Mouse (Mus musculus): ENCODE measurements at regions not wholly inside any gene's neighbourhood (a gene's known extent, or its start where the extent isn't known, plus 50 kb on each side); places are given as distances from the start of the nearest gene placed in this dataset.

DNA sequence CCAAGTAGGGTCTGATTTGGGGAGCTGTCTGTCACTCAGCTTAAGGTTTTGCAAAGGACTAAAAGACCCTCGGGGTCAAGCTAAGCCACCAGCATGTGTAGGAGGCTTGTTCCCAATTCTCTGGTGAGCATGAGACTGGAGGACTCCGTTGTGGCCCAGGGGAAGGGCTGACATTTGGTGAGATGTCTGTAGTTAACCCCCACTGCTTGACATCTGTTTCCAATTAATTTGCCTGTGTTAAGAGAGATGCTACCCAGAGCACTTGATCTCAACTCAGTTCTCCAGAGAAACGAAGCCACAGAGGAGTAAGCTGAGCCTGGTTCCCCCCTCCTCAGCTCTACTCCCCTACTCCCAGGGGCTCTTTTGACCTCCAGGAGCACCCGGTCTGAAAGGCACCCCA is 100.2 kb upstream of the Top1 start:
- H3K4me1 ChIP-seq (ENCODE audit: control insufficient read depth, insufficient read depth, low read length) = peaks cover 11% of the 10 kb centered on the region
- no peak overlapping the region for H3K27ac ChIP-seq (replicated peaks; ENCODE audit: low read depth, low read length)
- ATAC-seq (ENCODE audit: insufficient number of reproducible peaks, low FRiP score, low TSS enrichment, low read depth) (peak; percentile 47; the same call in 1 of the 2 replicates), DNase-seq (ENCODE audit: low spot score) (peak; percentile 44)
- H3K9me3 ChIP-seq (ENCODE audit: control insufficient read depth, low read length) = no peaks in the 10 kb centered on the region
- H3K27me3 ChIP-seq (ENCODE audit: control insufficient read depth, insufficient read depth, low read length) = no peaks in the 10 kb centered on the region
- no peak overlapping the region for H3K4me2 ChIP-seq (ENCODE audit: low read depth, severe bottlenecking)
- WGBS = 4% methylated on average over 4 of the region's 4 CpGs
- no peak overlapping the region for H3K4me3 ChIP-seq (ENCODE audit: low read depth, low read length)
- no peak overlapping the region for H3K9ac ChIP-seq (ENCODE audit: low read length)
- no peaks in the 10 kb centered on the region for H3K36me3 ChIP-seq (ENCODE audit: control insufficient read depth, insufficient read depth, low read length)

DNA sequence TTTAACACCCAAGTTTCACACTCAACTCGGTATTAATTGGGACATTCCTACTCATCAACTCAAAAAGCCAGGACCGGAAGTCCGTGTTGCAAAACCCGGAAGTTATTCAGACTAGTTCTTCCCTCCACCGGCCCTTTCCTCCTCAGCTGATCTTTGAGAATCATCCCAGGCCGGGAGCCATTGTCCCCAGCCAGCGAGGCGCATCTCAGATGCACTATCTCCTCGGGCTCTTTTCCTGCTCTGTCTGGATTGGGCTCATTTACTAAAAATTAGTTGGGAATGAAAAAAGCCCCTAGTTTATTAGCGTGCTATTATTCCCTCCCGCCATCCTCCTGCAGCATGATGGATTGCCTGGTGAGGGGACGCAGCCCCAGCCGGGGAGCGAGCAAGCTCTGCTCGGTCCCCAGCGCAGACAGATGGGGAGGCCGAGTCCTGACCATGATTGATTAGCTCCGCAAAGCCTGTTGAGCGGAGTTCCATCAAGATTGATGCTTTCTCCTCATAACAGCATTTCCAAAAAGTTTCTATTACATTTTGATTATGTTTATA is 93.5 kb upstream of the Top1 start:
- Histone ChIP-seq H3K36me3 (ENCODE audit: control insufficient read depth, insufficient read depth, low read length) (no peaks in the 10 kb centered on the region), H3K4me2 (ENCODE audit: low read depth, severe bottlenecking) (no peak overlapping the region), H3K9ac (ENCODE audit: low read length) (no peak overlapping the region), H3K27ac (replicated peaks; ENCODE audit: low read depth, low read length) (no peak overlapping the region), H3K4me3 (ENCODE audit: low read depth, low read length) (no peak overlapping the region), H3K4me1 (ENCODE audit: control insufficient read depth, insufficient read depth, low read length) (no peaks in the 10 kb centered on the region), H3K9me3 (ENCODE audit: control insufficient read depth, low read length) (no peaks in the 10 kb centered on the region), H3K27me3 (ENCODE audit: control insufficient read depth, insufficient read depth, low read length) (no peaks in the 10 kb centered on the region)
- WGBS = 52% methylated on average over 19 of the region's 19 CpGs
- DNase-seq (ENCODE audit: low spot score) (no peak), ATAC-seq (ENCODE audit: insufficient number of reproducible peaks, low FRiP score, low TSS enrichment, low read depth) (no peak)

DNA sequence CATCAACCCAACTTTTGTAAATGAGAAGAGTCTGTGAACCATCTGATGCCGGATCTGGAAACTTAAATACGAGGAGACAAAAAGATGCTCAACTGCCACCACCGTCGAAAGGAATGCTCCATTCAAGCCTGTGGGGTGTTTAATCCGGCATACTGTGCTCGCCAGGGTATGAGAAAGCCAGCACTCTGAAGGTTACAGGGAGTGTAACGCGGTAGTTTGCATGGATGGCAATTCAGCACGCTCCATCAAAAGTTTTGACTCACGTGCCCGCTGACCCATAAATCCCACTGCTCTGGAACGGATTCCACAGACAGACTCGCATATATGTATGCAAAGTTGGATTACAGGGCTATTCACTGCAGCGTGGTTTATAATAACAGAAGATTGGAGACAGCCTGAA is 84.0 kb upstream of the Top1 start:
- WGBS = 78% methylated on average over 14 of the region's 14 CpGs

DNA sequence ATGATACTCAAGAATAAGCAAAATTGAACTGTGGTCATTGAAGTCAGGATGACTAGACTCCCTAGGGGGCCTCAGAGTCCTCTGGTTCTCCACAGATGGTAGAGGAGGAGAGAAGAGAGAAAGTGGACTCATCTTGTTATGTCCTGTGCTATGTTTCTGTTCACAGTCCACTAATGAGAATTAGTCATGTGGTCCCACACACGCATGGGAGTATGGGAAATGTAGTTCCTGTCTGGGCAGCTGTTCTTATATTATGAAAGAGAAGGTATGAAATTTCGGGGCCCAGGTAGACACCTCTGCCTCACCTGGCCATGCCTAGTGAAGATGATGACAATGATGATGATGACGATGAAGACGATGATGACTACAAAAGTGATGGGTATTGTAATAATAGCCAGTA is 77.9 kb upstream of the Top1 start:
- WGBS = 94% methylated on average over 4 of the region's 4 CpGs
- Histone ChIP-seq H3K27ac (replicated peaks; ENCODE audit: low read depth, low read length) (no peak overlapping the region), H3K36me3 (ENCODE audit: control insufficient read depth, insufficient read depth, low read length) (no peaks in the 10 kb centered on the region), H3K27me3 (ENCODE audit: control insufficient read depth, insufficient read depth, low read length) (no peaks in the 10 kb centered on the region), H3K4me1 (ENCODE audit: control insufficient read depth, insufficient read depth, low read length) (no peaks in the 10 kb centered on the region), H3K9ac (ENCODE audit: low read length) (no peak overlapping the region), H3K4me3 (ENCODE audit: low read depth, low read length) (no peak overlapping the region), H3K4me2 (ENCODE audit: low read depth, severe bottlenecking) (no peak overlapping the region), H3K9me3 (ENCODE audit: control insufficient read depth, low read length) (no peaks in the 10 kb centered on the region)
- DNase-seq (ENCODE audit: low spot score) = no peak
- ATAC-seq (ENCODE audit: insufficient number of reproducible peaks, low FRiP score, low TSS enrichment, low read depth) = no peak

More for the DNA sequence above, 84.0 kb upstream of the Top1 start:
- DNase-seq (ENCODE audit: low spot score) (no peak), ATAC-seq (ENCODE audit: insufficient number of reproducible peaks, low FRiP score, low TSS enrichment, low read depth) (no peak)
- H3K36me3 ChIP-seq (ENCODE audit: control insufficient read depth, insufficient read depth, low read length) = no peaks in the 10 kb centered on the region
- no peaks in the 10 kb centered on the region for H3K27me3 ChIP-seq (ENCODE audit: control insufficient read depth, insufficient read depth, low read length)
- H3K4me2 ChIP-seq (ENCODE audit: low read depth, severe bottlenecking) = no peak overlapping the region
- H3K4me1 ChIP-seq (ENCODE audit: control insufficient read depth, insufficient read depth, low read length) = no peaks in the 10 kb centered on the region
- no peaks in the 10 kb centered on the region for H3K9me3 ChIP-seq (ENCODE audit: control insufficient read depth, low read length)
- H3K27ac ChIP-seq (replicated peaks; ENCODE audit: low read depth, low read length) = no peak overlapping the region
- H3K9ac ChIP-seq (ENCODE audit: low read length) = no peak overlapping the region
- H3K4me3 ChIP-seq (ENCODE audit: low read depth, low read length) = no peak overlapping the region

DNA sequence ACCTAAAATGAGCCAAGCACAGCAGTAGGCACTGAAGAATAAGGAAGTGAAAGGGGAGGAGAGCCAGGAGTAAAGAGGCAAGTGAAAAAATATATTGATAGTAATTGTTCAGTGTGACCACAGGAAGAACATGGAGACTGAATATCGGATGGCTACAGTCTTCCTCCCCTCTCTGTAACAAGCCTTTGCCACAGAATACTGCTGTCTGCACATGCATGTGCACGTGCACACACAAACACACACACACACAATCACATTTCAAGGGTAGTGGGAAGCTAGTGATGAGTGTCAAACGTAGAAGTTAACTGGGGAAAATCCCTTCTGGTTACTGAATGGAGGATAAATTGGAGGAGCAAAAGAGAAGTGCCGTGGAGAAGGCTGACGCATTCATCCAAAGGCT is 76.2 kb upstream of the Top1 start:
- DNase-seq (ENCODE audit: low spot score) (no peak), ATAC-seq (ENCODE audit: insufficient number of reproducible peaks, low FRiP score, low TSS enrichment, low read depth) (no peak)
- Histone ChIP-seq H3K4me2 (ENCODE audit: low read depth, severe bottlenecking) (no peak overlapping the region), H3K4me3 (ENCODE audit: low read depth, low read length) (no peak overlapping the region), H3K27ac (replicated peaks; ENCODE audit: low read depth, low read length) (no peak overlapping the region), H3K4me1 (ENCODE audit: control insufficient read depth, insufficient read depth, low read length) (no peaks in the 10 kb centered on the region), H3K27me3 (ENCODE audit: control insufficient read depth, insufficient read depth, low read length) (no peaks in the 10 kb centered on the region), H3K36me3 (ENCODE audit: control insufficient read depth, insufficient read depth, low read length) (no peaks in the 10 kb centered on the region), H3K9ac (ENCODE audit: low read length) (no peak overlapping the region), H3K9me3 (ENCODE audit: control insufficient read depth, low read length) (no peaks in the 10 kb centered on the region)
- 84% methylated on average over 5 of the region's 5 CpGs for WGBS

DNA sequence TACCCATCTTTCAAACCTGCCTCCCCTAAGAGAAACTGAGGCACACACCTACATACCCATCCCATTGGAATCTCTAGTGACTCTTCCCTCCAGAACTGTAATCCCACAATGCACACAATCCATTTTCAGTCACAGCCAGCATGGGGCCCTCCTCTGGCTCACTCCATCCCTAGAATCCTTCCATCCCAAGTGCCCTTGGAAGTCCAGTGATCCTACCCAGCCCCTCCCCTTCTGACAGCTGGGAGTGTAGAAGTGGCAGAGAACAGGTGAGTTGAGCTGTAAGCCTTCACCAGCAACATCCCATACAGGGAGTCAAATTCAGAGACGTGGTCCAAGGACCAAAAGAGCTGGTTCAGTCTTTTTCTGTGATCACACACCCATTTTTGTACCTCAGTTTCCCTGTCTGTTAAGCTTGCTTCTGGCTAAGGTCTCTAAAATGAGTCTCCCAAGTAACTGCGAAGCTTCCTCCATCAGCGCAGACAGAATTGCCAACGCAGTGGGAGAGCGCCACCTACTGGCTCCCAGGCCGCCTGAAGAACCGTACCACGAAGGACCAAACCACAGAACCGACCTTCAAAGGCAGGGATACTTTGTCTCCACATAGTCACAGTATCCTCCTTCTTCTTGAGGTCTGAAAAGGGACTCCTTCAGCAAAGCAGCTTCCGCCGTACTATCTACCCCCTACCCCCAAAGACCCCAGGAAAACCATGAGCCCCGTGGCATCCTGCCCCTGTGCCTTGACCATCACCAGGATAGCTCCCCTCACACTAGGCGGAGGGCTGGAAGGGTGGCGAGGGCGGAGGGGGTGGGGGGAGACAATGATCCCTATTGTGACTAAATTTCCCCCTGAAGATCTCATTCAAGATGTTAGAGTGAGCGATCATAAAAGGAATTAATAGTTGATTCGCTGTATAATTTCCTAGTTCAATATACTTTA is 67.0 kb upstream of the Top1 start:
- Histone ChIP-seq H3K9ac (ENCODE audit: low read length) (no peak overlapping the region), H3K27ac (replicated peaks; ENCODE audit: low read depth, low read length) (no peak overlapping the region), H3K27me3 (ENCODE audit: control insufficient read depth, insufficient read depth, low read length) (peaks cover 33% of the 10 kb centered on the region), H3K9me3 (ENCODE audit: control insufficient read depth, low read length) (no peaks in the 10 kb centered on the region), H3K4me2 (ENCODE audit: low read depth, severe bottlenecking) (no peak overlapping the region), H3K4me3 (ENCODE audit: low read depth, low read length) (no peak overlapping the region), H3K36me3 (ENCODE audit: control insufficient read depth, insufficient read depth, low read length) (no peaks in the 10 kb centered on the region), H3K4me1 (ENCODE audit: control insufficient read depth, insufficient read depth, low read length) (no peaks in the 10 kb centered on the region)
- peak; percentile 44 for ATAC-seq (ENCODE audit: insufficient number of reproducible peaks, low FRiP score, low TSS enrichment, low read depth)
- peak; percentile 93 for DNase-seq (ENCODE audit: low spot score)
- WGBS = 10% methylated on average over 17 of the region's 17 CpGs

DNA sequence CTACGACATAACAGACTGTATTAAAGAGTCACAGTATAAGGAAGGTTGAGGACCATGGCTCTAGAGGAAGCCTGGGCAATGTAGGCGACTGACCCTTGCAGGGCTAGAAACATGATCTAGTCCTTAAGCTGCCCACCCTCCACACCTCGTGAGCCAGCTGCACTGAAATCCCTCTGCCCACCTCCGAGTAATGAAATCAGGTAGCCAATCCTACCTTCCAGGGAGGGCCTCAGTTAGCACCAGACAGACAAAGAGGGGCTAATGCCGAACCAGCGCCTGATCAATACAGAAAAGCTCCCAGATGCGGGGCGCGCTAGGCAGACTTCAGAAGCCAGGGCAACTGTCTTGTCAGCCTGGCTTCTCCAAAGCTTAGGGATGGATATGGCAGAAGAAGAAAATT is 65.4 kb upstream of the Top1 start:
- WGBS = 17% methylated on average over 9 of the region's 9 CpGs
- Histone ChIP-seq H3K9me3 (ENCODE audit: control insufficient read depth, low read length) (no peaks in the 10 kb centered on the region), H3K4me1 (ENCODE audit: control insufficient read depth, insufficient read depth, low read length) (no peaks in the 10 kb centered on the region), H3K27ac (replicated peaks; ENCODE audit: low read depth, low read length) (no peak overlapping the region), H3K9ac (ENCODE audit: low read length) (no peak overlapping the region), H3K4me3 (ENCODE audit: low read depth, low read length) (no peak overlapping the region), H3K27me3 (ENCODE audit: control insufficient read depth, insufficient read depth, low read length) (peaks cover 36% of the 10 kb centered on the region), H3K36me3 (ENCODE audit: control insufficient read depth, insufficient read depth, low read length) (no peaks in the 10 kb centered on the region), H3K4me2 (ENCODE audit: low read depth, severe bottlenecking) (no peak overlapping the region)
- no peak for DNase-seq (ENCODE audit: low spot score)
- no peak for ATAC-seq (ENCODE audit: insufficient number of reproducible peaks, low FRiP score, low TSS enrichment, low read depth)

DNA sequence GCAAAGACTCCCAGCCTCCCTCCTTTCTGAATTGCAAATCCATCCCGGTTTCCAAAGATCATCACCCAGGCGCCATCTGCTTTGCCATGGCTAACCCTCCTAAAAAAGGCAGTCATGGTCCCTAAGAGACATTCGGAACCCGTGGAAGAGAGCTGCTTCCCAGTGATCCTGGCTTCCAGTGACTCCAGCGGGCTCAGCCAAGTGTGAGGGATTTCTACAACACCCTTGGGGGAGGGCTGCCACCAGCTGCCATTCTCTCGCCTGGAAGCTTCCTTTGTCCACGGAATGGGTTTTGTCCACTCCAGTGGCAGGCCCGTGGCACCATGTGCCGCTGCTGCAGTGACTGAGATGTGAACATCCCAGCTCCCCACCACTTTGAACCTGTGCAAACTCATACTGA is 64.7 kb upstream of the Top1 start:
- 7% methylated on average over 9 of the region's 9 CpGs for WGBS
- ATAC-seq (ENCODE audit: insufficient number of reproducible peaks, low FRiP score, low TSS enrichment, low read depth) (no peak), DNase-seq (ENCODE audit: low spot score) (no peak)
- H3K27me3 ChIP-seq (ENCODE audit: control insufficient read depth, insufficient read depth, low read length) = peaks cover 39% of the 10 kb centered on the region
- H3K36me3 ChIP-seq (ENCODE audit: control insufficient read depth, insufficient read depth, low read length) = no peaks in the 10 kb centered on the region
- H3K4me3 ChIP-seq (ENCODE audit: low read depth, low read length) = no peak overlapping the region
- H3K27ac ChIP-seq (replicated peaks; ENCODE audit: low read depth, low read length) = no peak overlapping the region
- no peaks in the 10 kb centered on the region for H3K4me1 ChIP-seq (ENCODE audit: control insufficient read depth, insufficient read depth, low read length)
- no peak overlapping the region for H3K9ac ChIP-seq (ENCODE audit: low read length)
- H3K4me2 ChIP-seq (ENCODE audit: low read depth, severe bottlenecking) = no peak overlapping the region
- no peaks in the 10 kb centered on the region for H3K9me3 ChIP-seq (ENCODE audit: control insufficient read depth, low read length)
